Mouse (Mus musculus) small intestine, adult 2 months (tissue): Measurements from ENCODE around the gene Hic1.

ENCODE experiments used
- CTCF ChIP-seq: fragments of 200-500 bp; IDR thresholded peaks from 2 replicates; pipeline ENCODE4 v1.5.1; 2012; ENCODE audit warnings: low read depth, mild to moderate bottlenecking, control low read depth, inconsistent platforms, low read length, moderate library complexity, mixed read lengths; ENCODE audit not compliant: insufficient replicate concordance, insufficient read length; ENCODE audit errors: extremely low read depth
- POLR2A ChIP-seq: fragments of 200-500 bp; IDR thresholded peaks from 2 replicates; pipeline ENCODE4 v1.6.1; 2012; ENCODE audit warnings: low read depth, mild to moderate bottlenecking, control low read depth, inconsistent platforms, low read length, moderate library complexity

DNA sequence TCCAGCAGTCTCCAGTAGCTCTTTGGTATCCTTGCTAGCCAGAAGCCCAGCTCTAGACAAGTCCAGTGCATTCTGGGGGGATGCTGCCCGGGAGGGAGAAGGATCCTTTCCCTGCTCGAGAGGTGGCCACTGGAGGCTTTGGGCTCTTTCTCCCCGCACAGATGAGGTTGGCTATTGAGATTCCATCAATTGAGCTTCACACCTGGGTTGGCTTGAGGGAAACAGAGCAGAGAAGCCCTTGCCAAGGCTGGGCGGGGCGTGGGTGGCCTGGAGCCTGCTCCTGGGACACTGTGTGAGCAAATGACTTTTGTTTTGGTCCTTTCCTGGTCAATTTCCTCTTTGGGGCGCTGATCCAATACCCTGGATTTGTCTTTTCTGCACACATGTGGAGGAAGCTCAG lies 26.8 kb upstream of the Hic1 start:
- TF ChIP-seq POLR2A (no peak), CTCF (no peak)
